Mouse (Mus musculus) cerebellum, postnatal 36 days (tissue): Measurements from ENCODE around the gene Atrnl1.

Experiments used
- DNase-seq, 2 experiments: peaks; one replicate each; pipeline ENCODE4 v3.0.0; 2021 to 2022; ENCODE audit warnings: mixed read lengths in 2 of 2

The Atrnl1 gene

DNA sequence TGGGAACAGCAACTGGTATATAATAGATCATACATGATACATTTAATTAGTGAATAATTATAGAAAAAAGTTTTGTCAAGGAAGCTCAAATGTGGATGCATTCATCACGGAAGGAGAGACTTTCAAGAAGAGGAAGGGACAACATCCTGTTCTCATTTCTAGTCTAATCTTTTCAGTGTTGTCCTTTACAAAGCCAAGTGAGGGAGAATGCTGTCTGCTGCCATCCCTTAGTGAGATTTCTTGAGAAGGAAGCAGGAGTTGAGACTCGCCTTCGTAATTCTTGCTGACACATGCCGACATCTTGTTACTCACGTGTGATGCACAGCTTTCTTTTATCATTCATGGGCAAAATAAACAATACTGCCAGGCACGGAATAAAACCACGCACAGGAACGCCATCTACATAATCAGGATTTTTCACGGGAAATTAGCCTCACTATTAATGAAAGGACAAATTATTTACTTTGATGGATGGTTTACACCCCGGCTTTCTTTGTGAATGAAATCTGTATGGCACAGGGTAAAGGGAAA lies 316.2 kb downstream of the Atrnl1 start:
- no peak for DNase-seq

DNA sequence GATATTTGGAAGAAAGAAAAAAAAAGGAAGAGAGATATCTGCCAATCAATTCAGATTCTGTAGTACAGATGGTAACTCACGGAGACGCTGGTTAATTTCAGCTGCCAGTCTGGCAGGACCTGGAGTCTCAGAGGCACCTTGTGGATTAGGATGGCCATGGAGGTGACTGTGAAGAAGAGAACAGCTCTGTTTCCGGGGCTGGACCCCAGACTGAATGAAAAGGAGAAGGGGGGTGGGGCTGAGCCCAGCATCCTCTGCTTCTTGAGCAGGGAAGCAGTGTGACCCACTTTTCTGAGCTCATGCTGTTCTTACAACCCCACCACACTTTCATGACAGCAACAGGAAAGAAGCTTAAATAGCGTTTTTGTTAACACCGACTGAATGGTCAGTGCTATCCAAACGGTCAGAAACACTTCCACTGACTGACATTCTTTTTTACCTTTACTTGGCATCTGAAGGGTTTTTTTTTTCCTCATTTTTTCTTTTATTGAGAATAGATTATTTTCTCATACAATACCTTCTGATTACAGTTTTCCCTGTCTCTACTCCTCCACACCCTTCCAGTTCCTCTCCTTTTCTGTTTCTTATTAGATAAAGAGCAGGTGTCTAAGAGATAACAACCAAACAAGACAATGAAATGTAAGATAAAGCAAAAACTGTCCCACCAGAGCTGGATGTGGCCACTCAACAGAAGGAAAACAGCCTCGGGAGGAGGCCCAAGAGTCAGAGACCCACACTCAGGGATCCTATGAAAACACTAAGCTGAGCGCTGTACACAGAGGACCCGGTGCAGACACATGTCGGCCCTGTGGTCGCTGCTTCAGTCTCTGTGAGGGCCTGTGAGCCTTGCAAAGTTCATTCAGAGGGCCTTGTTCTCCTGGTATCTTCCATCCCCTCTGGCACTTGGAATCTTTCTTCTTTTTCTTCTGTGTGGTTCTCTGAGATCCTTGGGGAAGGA lies 317.0 kb downstream of the Atrnl1 start:
- no peak for DNase-seq

DNA sequence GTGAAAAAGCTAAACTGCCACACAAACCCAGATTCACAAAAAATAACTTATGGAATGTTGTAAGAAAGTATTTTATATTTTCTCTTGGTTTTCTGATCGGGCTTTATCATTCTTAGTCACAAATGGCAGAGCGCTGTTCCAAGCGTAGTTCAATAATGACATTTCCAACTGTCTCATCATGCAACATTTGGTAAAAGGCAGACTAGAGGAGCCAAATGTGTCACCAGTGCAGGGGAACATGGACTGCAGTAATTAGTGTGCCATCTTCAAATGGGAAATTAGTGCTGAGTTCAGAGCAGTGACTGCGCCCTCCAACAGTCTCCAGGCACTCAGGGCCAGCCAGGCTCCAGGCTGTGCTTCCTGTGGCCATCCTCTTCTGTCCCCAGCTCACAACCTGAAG lies 320.8 kb downstream of the Atrnl1 start:
- DNase-seq, result no peak

GRCm38 (mm10) chr19:57936865-57937264 lies 326.0 kb downstream of the Atrnl1 start:
- no peak for DNase-seq

DNA sequence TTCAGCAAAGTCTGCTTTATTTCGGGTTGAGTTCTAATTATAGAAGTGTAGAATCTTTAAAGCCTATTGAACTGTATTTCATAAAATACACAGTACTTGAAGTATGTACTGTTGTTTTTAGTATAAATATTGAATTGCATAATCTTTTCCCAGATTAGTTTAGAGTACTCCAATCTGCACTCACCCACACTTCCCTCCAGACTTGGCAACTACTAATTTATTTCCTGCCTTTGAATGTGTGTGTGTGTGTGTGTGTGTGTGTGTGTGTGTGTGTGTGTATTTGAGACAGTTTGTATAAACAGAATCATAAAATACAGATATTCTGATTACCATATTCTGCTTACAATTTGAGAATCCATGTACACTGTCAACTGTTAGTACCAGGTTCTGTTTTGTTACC lies 328.3 kb downstream of the Atrnl1 start:
- no peak for DNase-seq

- no peak for DNase-seq
Measured at GRCm38 (mm10) chr19:57941529-57941928, 330.7 kb downstream of the Atrnl1 start.

DNA sequence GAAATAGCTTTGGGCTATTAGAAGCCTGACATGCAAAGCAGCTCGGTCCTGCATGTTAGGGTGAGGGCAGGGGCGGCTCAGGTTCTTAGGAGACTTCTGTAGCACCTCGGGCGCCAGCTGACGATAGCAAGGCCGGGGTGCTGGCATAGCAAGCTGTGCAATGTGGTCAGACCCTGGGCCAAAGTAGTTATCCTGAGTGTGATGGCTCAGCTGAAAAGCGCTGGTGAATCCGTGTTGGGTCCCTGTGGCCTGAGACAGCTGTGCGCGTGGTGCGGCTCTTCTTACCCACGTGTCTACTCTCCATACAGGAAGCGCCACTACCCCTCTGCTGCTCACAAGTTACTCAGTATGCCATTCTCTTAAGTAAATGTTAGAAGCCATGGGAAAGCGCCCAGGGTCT lies 331.4 kb downstream of the Atrnl1 start:
- no peak for DNase-seq

DNA sequence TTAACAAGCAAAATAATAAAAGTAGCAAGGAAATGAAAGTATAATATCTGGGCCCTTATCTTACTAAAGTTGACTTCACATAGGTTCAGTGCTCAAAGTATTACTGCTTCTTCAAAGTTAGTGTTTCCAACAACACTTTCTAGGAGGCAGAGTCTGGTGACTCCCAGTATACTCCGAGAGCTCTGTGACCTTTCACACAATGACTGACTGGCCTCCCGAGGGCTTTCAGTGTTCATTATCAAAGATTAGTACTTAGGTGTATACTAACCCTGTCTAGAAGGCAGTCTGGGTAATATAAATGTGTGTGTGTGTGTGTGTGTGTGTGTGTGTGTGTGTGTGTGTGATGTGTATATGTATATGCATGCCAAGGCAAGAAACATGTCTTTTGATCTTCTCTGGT lies 332.5 kb downstream of the Atrnl1 start:
- DNase-seq, result no peak

GRCm38 (mm10) chr19:57944680-57945079 lies 333.8 kb downstream of the Atrnl1 start:
- DNase-seq, result no peak

GRCm38 (mm10) chr19:57945626-57946250 lies 334.9 kb downstream of the Atrnl1 start:
- no peak for DNase-seq

DNA sequence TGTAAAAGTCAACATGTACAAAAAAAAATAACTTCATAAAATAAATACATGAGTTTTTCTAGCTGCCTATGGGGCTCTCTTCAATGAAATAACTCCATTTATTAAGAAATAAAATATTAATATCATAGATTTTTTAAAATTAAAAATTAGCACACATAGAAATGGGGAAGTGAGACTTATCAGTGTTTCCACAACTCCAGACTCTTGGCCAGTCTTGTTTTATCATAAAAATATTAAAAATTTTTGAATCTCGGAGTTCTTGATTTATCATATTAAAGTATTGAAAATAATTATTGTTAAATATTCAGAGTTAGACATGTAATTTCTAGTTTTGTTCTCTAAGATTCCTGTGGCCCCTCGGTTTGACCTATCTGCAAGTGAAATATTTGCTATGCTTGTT lies 337.7 kb downstream of the Atrnl1 start:
- DNase-seq, result no peak

- DNase-seq, result no peak
Measured at GRCm38 (mm10) chr19:57949260-57949917, 338.6 kb downstream of the Atrnl1 start.

- no peak for DNase-seq
Measured at GRCm38 (mm10) chr19:57954131-57954530, 343.3 kb downstream of the Atrnl1 start.

GRCm38 (mm10) chr19:57956459-57956858 lies 345.6 kb downstream of the Atrnl1 start:
- DNase-seq, result no peak

- no peak for DNase-seq
Measured at GRCm38 (mm10) chr19:57957363-57957762, 346.5 kb downstream of the Atrnl1 start.

GRCm38 (mm10) chr19:57958154-57958553 lies 347.3 kb downstream of the Atrnl1 start:
- DNase-seq, result no peak

GRCm38 (mm10) chr19:57958726-57959125 lies 347.9 kb downstream of the Atrnl1 start:
- no peak for DNase-seq

GRCm38 (mm10) chr19:57961321-57961720 lies 350.5 kb downstream of the Atrnl1 start:
- DNase-seq, result no peak

- no peak for DNase-seq
Measured at GRCm38 (mm10) chr19:57961738-57962640, 351.2 kb downstream of the Atrnl1 start.

DNA sequence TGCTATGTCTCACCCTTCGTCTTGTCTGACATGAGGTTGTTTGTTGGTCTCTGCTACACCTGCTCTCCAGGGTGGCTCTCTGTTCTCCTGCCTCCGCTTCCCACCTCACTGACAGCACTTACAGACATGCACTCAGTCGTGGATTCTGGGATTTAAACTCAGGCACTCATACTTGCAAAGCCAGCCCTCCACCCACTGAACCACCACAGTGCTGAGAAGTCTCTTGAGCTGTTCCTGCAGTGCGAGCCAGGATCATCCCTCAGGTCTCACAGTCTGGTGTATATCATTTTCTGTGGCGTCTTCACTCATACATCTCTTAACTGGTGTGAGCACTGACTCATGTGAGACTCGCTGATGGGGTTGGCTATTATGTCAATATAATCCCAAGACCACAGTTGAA lies 353.0 kb downstream of the Atrnl1 start:
- DNase-seq, result no peak

- no peak for DNase-seq
Measured at GRCm38 (mm10) chr19:57969766-57970165, 358.9 kb downstream of the Atrnl1 start.

GRCm38 (mm10) chr19:57970342-57970895 lies 359.6 kb downstream of the Atrnl1 start:
- no peak for DNase-seq
